Mouse (Mus musculus): Measurements from ENCODE around the gene Fut2. TPM values are rescaled to one million over a fixed set of nuclear protein-coding genes. Genes with fewer than 3 reads are reported as not detected.
A peak's percentile ranks its signal among the peaks of the same experiment; 100 is the strongest.

Gene Fut2
- polyA plus RNA-seq, 1 experiment from 2014 or later, result 35.1 TPM

DNA sequence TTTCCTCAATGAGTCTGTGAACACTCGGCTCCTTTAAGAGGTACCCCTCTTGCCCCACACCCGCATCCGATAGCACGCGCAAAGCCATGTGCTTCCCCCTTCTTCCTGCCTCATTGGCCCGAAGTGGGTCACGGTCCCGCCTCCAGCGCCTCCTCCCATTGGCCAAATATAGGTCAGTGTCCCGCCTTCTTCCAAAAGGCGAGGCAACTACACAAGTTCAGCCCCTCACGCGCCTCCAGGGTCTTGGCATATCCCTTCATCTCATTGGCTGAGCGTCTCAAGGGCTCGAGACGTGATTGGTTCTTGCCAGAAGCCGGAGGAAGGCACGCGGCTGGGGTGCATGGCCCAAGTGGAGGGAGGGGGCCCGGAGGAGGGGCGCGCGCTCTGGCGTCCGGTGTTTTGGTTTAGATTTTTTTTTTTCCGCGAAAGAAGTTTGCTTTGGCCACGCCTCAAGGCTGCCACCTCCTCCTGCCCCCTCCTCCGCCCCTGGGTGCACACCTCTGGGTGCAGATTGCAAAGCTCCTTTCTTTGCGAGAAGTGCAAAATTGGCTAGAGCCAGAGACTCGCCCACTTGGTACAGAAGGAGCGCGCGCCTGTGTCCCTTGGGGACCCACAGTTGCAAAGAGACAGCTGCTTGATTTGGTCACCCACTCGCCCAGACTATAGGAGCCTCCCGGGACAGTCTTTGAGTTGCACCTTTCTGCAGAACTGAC lies 38.7 kb upstream of the Fut2 start, which contains the start of gene Dbp:
Dbp (plus strand) TSS at position 359 of the 713 bp plus-strand sequence.
- DNase-seq (ENCODE audit: low spot score), result peak; percentile 99
- Histone ChIP-seq H3K27me3 (ENCODE audit: control insufficient read depth, insufficient read depth, low read length) (no peaks in the 10 kb centered on the region), H3K4me3 (ENCODE audit: low read depth, low read length) (peak within 1 kb of the TSS; percentile 65), H3K4me2 (replicated peaks; ENCODE audit: low read depth) (peak within 1 kb of the TSS; percentile 99), H3K9ac (ENCODE audit: low read length) (peak within 1 kb of the TSS; percentile 91), H3K9me3 (ENCODE audit: control insufficient read depth, low read length) (no peaks in the 10 kb centered on the region), H3K27ac (replicated peaks) (peak within 1 kb of the TSS; percentile 96), H3K4me1 (replicated peaks; ENCODE audit: control insufficient read depth, insufficient read depth) (peaks cover 18% of the 10 kb centered on the region; the same call in 1 of the 2 replicates), H3K36me3 (ENCODE audit: control insufficient read depth, insufficient read depth, low read length) (peaks cover 1% of the 10 kb centered on the region; the same call in 1 of the 2 replicates)
- ATAC-seq (ENCODE audit: low FRiP score, low TSS enrichment), result peak; percentile 81
- 0% methylated on average over 35 of the region's 36 CpGs for whole genome bisulfite sequencing
- TF ChIP-seq CTCF (IDR thresholded peaks at IDR 0.05; ENCODE audit: low read depth), result no peak
- no peak for TF ChIP-seq EP300 (optimal IDR thresholded peaks at IDR 0.05)

DNA sequence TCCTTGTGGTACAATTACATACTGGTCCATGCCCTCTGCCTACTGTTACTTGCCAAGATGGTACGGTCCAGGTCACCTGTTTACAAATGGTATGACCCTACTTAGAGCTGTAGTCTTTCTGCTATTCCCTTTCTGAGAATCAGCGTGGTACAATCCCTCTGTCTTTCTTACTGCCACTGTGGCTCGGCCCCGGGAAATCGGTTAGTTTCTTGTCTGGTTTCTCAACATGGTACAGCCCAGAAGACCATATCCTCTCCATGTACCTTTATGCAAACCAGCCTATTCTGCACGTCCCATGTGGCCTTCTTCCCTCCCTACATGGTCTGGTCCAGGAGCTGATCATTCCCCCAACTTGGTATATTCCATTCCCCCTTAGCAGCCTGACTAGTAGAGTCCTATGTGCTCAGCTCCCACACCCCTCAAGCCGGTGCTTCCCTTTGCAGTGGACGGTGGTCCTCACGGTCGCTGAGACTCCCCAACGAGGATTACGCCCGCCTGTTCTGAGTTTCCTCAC lies 37.9 kb upstream of the Fut2 start:
- Histone ChIP-seq H3K36me3 (ENCODE audit: control insufficient read depth, insufficient read depth, low read length) (no peaks in the 10 kb centered on the region), H3K4me2 (replicated peaks; ENCODE audit: low read depth) (peak overlapping the region; percentile 66), H3K27ac (replicated peaks) (peak overlapping the region; percentile 89), H3K9ac (ENCODE audit: low read length) (peak overlapping the region; percentile 61), H3K27me3 (ENCODE audit: control insufficient read depth, insufficient read depth, low read length) (no peaks in the 10 kb centered on the region), H3K9me3 (ENCODE audit: control insufficient read depth, low read length) (no peaks in the 10 kb centered on the region), H3K4me3 (ENCODE audit: low read depth, low read length) (peak overlapping the region; percentile 38), H3K4me1 (replicated peaks; ENCODE audit: control insufficient read depth, insufficient read depth) (peaks cover 18% of the 10 kb centered on the region; the same call in 1 of the 2 replicates)
- WGBS, result under 1% methylated on average over 13 of the region's 13 CpGs
- TF ChIP-seq CTCF (IDR thresholded peaks at IDR 0.05; ENCODE audit: low read depth) (no peak), EP300 (optimal IDR thresholded peaks at IDR 0.05) (peak; percentile 19)
- DNase-seq (ENCODE audit: low spot score) (peak; percentile 75), ATAC-seq (ENCODE audit: low FRiP score, low TSS enrichment) (peak; percentile 61)

- Histone ChIP-seq H3K9me3 (ENCODE audit: control insufficient read depth, low read length) (no peaks in the 10 kb centered on the region), H3K4me1 (replicated peaks; ENCODE audit: control insufficient read depth, insufficient read depth) (peaks cover 13% of the 10 kb centered on the region; the same call in 1 of the 2 replicates), H3K4me2 (replicated peaks; ENCODE audit: low read depth) (peak overlapping the region; percentile 66), H3K9ac (ENCODE audit: low read length) (peak overlapping the region; percentile 61; the same call in 1 of the 2 replicates), H3K36me3 (ENCODE audit: control insufficient read depth, insufficient read depth, low read length) (no peaks in the 10 kb centered on the region), H3K4me3 (ENCODE audit: low read depth, low read length) (peak overlapping the region; percentile 38; the same call in 1 of the 2 replicates), H3K27me3 (ENCODE audit: control insufficient read depth, insufficient read depth, low read length) (no peaks in the 10 kb centered on the region), H3K27ac (replicated peaks) (peak overlapping the region; percentile 89)
- no peak for TF ChIP-seq CTCF (IDR thresholded peaks at IDR 0.05; ENCODE audit: low read depth)
- TF ChIP-seq EP300 (optimal IDR thresholded peaks at IDR 0.05), result no peak
- DNase-seq (ENCODE audit: low spot score) (no peak), ATAC-seq (ENCODE audit: low FRiP score, low TSS enrichment) (no peak)
- 27% methylated on average over 12 of the region's 12 CpGs for WGBS
Measured at GRCm38 (mm10) chr7:45703521-45704033, 37.4 kb upstream of the Fut2 start.

GRCm38 (mm10) chr7:45702809-45703520 lies 36.8 kb upstream of the Fut2 start:
- no peaks in the 10 kb centered on the region for H3K27me3 ChIP-seq (ENCODE audit: control insufficient read depth, insufficient read depth, low read length)
- H3K9ac ChIP-seq (ENCODE audit: low read length), result no peak overlapping the region
- DNase-seq (ENCODE audit: low spot score) (no peak), ATAC-seq (ENCODE audit: low FRiP score, low TSS enrichment) (no peak)
- peaks cover 8% of the 10 kb centered on the region; the same call in 1 of the 2 replicates for H3K4me1 ChIP-seq (replicated peaks; ENCODE audit: control insufficient read depth, insufficient read depth)
- H3K9me3 ChIP-seq (ENCODE audit: control insufficient read depth, low read length), result no peaks in the 10 kb centered on the region
- no peaks in the 10 kb centered on the region for H3K36me3 ChIP-seq (ENCODE audit: control insufficient read depth, insufficient read depth, low read length)
- H3K4me3 ChIP-seq (ENCODE audit: low read depth, low read length), result no peak overlapping the region
- WGBS, result 88% methylated on average over 17 of the region's 17 CpGs
- TF ChIP-seq CTCF (IDR thresholded peaks at IDR 0.05; ENCODE audit: low read depth), result no peak
- no peak for TF ChIP-seq EP300 (optimal IDR thresholded peaks at IDR 0.05)
- H3K27ac ChIP-seq (replicated peaks), result no peak overlapping the region; the same call in 1 of the 2 replicates
- no peak overlapping the region for H3K4me2 ChIP-seq (replicated peaks; ENCODE audit: low read depth)

DNA sequence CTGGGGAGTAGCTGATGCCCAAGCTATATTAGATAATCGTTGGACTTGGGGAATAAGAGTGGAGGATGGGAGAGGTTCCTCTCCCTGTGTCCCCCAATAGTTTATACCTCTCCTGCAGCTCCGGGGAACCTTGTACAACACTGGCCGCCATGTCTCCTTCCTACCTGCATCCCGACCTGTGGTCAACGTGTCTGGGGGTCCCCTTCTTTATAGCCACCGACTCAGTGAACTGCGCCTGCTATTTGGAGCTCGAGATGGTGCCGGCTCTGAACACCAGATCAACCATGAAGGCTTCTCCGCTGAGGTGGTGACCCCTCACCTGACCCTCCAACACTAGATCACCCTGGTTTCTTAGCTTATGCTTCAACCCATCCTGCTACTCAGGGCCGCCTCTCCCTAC lies 36.1 kb upstream of the Fut2 start:
- H3K27me3 ChIP-seq (ENCODE audit: control insufficient read depth, insufficient read depth, low read length), result no peaks in the 10 kb centered on the region
- peaks cover 8% of the 10 kb centered on the region; the same call in 1 of the 2 replicates for H3K4me1 ChIP-seq (replicated peaks; ENCODE audit: control insufficient read depth, insufficient read depth)
- H3K9me3 ChIP-seq (ENCODE audit: control insufficient read depth, low read length), result no peaks in the 10 kb centered on the region
- no peaks in the 10 kb centered on the region for H3K36me3 ChIP-seq (ENCODE audit: control insufficient read depth, insufficient read depth, low read length)
- H3K4me2 ChIP-seq (replicated peaks; ENCODE audit: low read depth), result no peak overlapping the region
- TF ChIP-seq CTCF (IDR thresholded peaks at IDR 0.05; ENCODE audit: low read depth) (no peak), EP300 (optimal IDR thresholded peaks at IDR 0.05) (no peak)
- WGBS, result 94% methylated on average over 11 of the region's 11 CpGs
- H3K9ac ChIP-seq (ENCODE audit: low read length), result no peak overlapping the region
- ATAC-seq (ENCODE audit: low FRiP score, low TSS enrichment), result no peak
- DNase-seq (ENCODE audit: low spot score), result no peak
- no peak overlapping the region for H3K27ac ChIP-seq (replicated peaks)
- H3K4me3 ChIP-seq (ENCODE audit: low read depth, low read length), result no peak overlapping the region

Measured in stomach, postnatal 0 days (tissue).